Mouse (Mus musculus) cortical plate, adult 2 months (tissue): Measurements from ENCODE around the gene Shank3. TPM values are rescaled to one million over a fixed set of nuclear protein-coding genes. Genes with fewer than 3 reads are reported as not detected.

Source experiments
- H3K27ac ChIP-seq: fragments of 200-500 bp; 2 replicates; pipeline ENCODE4 v1.5.1; 2012; ENCODE audit warnings: low read length, control low read depth, inconsistent platforms; ENCODE audit not compliant: insufficient read depth
- H3K4me1 ChIP-seq: fragments of 200-500 bp; 2 replicates; pipeline ENCODE4 v1.6.1; 2011; ENCODE audit warnings: low read length; ENCODE audit not compliant: control insufficient read depth, insufficient read depth
- H3K4me3 ChIP-seq: fragments of 200-500 bp; 2 replicates; pipeline ENCODE4 v1.5.1; 2011; ENCODE audit warnings: mild to moderate bottlenecking, low read length, control low read depth; ENCODE audit not compliant: insufficient read depth
- CTCF ChIP-seq: fragments of 200-500 bp; IDR thresholded peaks from 2 replicates; pipeline ENCODE4 v1.5.1; 2011; ENCODE audit warnings: mild to moderate bottlenecking, control low read depth, low read length; ENCODE audit not compliant: insufficient read depth; ENCODE audit errors: extremely low read depth
- POLR2A ChIP-seq: fragments of 200-500 bp; IDR thresholded peaks from 2 replicates; pipeline ENCODE4 v1.6.1; 2011; ENCODE audit warnings: mild to moderate bottlenecking, low read length, control low read depth; ENCODE audit not compliant: insufficient read depth; ENCODE audit errors: extremely low read depth
- polyA plus RNA-seq: library from polyadenylated mRNA; depleted of rRNA; stranded (reverse); fragments of >200 nt; gene quantifications from 2 replicates; pipeline ENCODE4 v1.2.3, GENCODE M21; 2012

Gene Shank3
- polyA plus RNA-seq, 1 experiment = 98.8 TPM

DNA sequence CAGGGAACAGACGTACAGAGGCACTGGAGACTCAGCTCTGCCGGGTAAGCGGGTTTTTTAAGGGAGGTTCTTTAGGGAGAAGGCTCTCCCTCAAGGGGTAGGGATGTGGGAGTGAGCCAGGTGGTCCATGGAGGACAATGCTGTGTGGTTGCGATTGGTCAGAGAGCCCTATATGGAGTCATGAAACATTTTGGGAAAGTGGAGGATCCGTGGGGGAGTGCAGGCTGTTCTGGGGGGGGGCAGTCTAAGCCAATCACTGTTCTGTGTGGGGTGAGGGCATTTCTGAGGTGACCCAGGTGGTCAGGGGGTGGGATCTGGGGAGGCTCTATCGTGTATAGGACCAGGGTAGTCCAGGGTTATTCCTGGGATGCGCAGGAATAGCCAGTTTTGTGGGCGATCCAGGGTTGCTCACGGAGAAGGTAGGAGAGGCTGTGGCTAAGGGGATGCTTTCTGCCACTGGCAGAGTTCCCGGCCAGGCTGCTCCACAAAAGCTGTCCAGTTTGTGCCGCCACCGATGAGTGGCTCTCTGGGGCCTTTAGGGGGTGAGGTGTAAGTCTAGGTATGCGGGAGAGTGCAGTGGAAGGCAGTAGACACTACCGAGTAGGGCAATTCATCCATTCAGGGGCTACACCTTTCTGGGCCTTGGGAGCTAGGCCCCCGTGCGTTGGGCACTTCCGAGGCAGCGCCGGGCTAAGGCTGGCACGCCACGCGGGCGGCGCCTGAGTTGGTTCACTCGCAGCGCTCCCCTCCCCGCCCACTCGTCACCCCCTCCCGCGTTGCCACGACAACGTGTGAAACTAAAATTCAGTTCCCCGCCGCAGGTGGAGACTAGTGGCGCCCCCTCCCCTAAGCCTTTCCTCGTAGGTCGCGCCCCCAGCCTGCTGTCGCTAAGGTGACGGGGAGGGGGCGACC lies 1.1 kb upstream of the Shank3 start:
- peak overlapping the region; percentile 96 for H3K27ac ChIP-seq

DNA sequence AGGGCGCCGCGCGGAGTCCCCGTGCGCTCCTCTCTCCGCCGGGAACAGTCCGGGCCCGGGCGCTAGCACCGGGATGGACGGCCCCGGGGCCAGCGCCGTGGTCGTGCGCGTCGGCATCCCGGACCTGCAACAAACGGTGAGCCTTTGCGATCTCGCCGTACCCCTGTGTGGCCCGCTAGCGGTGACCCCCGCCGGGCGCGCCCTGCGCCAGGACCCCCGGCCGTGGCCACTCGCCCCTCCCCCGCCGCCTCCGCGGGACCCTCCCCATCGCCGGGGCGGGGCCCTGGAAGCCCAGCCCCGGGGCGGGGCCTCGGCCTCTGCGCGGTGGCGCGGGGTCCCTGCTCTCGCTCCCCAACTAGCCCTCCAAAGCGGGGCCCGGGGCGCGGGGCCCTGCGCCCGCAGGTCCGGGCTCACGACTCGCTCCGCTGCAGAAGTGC lies 379 bp downstream of the Shank3 start:
- H3K4me1 ChIP-seq = no peaks in the 10 kb centered on the region
- no peak overlapping the region for H3K27ac ChIP-seq
- TF ChIP-seq CTCF = no peak
- TF ChIP-seq POLR2A = no peak
- peak overlapping the region; percentile 66 for H3K4me3 ChIP-seq

More for the DNA sequence above, 1.1 kb upstream of the Shank3 start:
- Histone ChIP-seq H3K4me1 (no peaks in the 10 kb centered on the region), H3K4me3 (peak overlapping the region; percentile 72)
- TF ChIP-seq POLR2A = no peak
- no peak for TF ChIP-seq CTCF

DNA sequence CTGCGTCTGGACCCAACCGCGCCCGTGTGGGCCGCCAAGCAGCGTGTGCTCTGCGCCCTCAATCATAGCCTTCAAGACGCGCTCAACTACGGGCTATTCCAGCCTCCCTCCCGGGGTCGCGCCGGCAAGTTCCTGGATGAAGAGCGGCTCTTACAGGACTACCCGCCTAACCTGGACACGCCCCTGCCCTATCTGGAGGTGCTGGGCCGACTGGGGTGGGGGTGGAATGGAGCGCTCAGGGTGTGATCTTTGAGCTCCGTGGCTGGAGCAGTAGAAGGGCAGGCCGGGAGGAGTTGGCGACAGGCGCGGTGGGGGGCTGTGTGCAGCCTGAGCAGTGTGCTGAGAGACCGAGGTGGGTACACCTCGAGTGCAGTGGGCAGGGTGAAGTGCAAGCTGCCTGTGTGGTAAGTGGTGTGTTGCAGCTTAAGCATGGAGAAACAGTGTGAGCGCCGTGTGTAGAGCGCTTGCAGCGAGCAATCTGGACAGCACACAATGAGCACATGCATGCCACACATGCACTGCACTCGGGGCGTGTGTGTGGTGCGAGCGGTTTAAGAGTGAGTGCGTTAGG lies 883 bp downstream of the Shank3 start:
- peak overlapping the region; percentile 66 for H3K4me3 ChIP-seq
- TF ChIP-seq POLR2A (no peak), CTCF (no peak)
- H3K27ac ChIP-seq = no peak overlapping the region
- H3K4me1 ChIP-seq = no peaks in the 10 kb centered on the region

DNA sequence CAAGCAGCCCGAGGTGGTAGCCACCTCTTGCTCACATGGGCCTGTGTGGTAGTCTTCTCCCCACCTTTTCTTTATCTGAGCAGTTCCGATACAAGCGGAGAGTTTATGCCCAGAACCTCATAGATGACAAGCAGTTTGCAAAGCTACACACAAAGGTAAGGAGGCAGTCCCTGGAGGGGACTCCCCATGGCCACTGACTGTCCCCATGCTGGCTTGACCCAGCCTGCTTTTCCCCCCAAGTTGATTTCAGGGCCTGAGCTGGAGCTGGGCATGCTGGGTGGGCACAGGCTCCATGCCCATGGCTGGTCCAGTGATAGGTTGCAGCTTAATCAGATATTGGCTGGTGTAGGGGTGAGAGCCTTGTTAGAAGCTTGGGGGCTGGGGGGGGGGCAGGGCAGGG lies 1.9 kb downstream of the Shank3 start:
- no peak for TF ChIP-seq CTCF
- Histone ChIP-seq H3K4me3 (no peak overlapping the region), H3K4me1 (no peaks in the 10 kb centered on the region), H3K27ac (no peak overlapping the region)

DNA sequence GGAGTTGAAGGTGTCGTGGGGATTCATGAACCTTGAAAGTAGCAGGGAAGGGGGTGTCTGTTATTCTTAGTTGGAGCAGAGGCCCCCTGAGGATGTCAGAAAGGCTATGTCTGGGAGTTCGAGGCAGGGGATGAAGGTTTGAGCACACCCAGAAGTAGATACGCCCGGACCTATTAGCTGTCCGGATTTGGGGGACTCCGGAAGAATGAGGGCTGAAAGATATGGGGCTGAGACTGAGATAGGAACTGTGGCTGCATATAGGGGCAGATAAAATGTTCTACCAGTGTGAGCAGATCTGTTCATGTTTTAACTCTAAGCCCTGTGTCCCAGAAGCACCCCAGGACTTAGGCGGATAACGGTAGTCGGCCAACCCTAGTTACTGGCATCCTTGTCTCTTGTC lies 5.4 kb downstream of the Shank3 start:
- no peaks in the 10 kb centered on the region for H3K4me1 ChIP-seq
- TF ChIP-seq CTCF (no peak), POLR2A (no peak)
- no peak overlapping the region for H3K27ac ChIP-seq
- H3K4me3 ChIP-seq = no peak overlapping the region

DNA sequence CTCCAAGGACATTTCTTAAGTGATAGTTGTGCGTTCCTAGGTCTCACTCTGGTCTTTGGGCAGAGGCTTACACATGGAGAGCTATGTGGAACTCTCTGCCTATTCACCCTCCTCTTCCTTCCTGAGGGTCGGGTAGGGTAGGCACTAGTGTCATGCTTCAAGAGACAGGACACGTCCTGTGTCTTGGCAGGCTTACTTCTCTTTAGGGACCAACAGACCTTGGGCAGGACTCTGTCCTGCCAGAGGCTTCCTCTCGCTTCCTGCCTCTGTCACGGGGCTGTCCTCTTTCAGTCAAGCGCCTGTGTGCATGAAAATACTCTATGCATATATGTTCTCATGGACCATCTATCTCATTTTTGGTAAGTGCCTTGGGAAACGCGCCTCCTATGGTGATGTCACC lies 8.3 kb downstream of the Shank3 start:
- no peak overlapping the region for H3K4me3 ChIP-seq
- no peak overlapping the region for H3K27ac ChIP-seq
- no peak for TF ChIP-seq POLR2A
- no peaks in the 10 kb centered on the region for H3K4me1 ChIP-seq

DNA sequence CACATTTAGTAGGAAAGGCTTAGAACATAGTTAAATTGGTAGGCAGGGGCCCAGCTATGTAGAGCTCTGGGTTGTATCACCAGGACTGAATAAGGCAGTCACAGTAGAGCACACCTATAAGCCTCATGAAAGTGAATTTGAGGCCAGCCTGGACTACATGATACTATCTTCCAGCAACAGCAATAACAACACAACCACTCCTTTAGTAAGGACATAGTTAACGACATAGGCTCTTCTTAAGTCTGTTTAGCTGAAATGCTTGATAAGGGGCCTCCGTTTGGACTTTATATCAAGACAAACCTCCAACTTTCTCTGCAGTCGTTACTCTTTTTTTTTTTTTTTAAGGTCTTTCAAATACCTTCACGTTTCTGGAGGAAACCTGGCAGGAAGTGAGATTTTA lies 13.3 kb downstream of the Shank3 start:
- no peak for TF ChIP-seq POLR2A
- no peak for TF ChIP-seq CTCF
- H3K4me1 ChIP-seq = no peaks in the 10 kb centered on the region; the same call in 1 of the 2 replicates
- no peak overlapping the region for H3K27ac ChIP-seq
- H3K4me3 ChIP-seq = no peak overlapping the region

DNA sequence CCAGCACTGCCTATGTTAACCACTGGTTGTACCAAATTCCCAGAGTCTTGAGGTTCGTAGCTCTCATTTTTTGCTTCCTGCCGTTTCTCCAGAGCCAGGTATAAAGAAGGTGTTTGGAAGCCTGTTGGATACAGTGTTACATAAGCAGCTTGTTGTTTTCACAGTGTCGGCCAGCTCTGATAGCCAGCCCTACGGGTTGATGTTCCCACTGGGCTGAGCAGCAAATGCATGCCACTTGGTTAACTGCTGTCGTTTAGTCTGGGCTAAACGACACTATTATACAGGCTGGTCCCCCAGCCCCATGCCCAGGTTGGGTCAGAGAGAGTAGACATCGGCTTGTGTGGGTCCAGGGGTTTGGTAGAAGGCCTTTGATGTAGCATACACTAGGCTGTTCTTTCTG lies 22.5 kb downstream of the Shank3 start:
- H3K4me1 ChIP-seq = peaks cover 3% of the 10 kb centered on the region
- TF ChIP-seq POLR2A (no peak), CTCF (no peak)
- H3K27ac ChIP-seq = no peak overlapping the region
- no peak overlapping the region for H3K4me3 ChIP-seq

DNA sequence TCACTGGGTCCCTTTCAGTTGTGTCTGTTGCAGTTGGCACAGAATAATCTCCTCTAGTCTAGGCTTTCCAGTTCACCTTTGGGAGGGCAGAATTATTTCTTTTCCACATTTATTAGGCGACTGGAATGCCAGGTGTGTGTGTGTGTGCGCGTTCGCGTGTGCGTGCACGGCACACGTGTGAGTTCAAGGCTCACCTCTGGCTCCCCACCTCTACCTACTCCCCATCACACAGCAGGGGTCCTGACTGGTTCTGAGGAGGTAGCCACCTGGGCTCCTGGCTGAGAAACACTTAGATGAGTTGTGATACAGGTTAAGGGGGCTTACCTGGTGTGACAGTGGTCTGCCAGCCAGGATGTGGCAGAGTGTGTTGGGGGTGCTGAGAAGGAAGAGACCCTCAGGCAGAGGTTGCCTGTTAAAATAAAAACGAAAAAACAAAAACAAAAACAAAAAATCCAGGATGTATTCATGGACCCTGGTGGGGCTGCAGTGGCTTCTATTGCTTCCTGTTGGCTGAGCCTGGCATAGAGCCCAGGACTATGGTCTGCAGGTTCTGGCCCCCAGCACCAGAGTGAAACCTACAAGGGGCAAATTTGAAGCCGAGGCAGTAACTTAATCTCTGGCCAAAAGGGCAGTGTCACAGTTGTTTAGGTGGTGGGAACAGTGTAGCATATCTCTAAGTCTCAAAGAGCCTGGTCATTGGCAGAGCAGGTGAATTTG lies 23.3 kb downstream of the Shank3 start:
- peak overlapping the region; percentile 50 for H3K4me3 ChIP-seq
- TF ChIP-seq CTCF (no peak), POLR2A (no peak)
- no peak overlapping the region for H3K27ac ChIP-seq
- H3K4me1 ChIP-seq = peaks cover 3% of the 10 kb centered on the region; the same call in 1 of the 2 replicates
